Mouse (Mus musculus) thymus, adult 18-20 months (tissue): Measurements from ENCODE around the gene Nrxn3.

Experiments
- DNase-seq, 2 experiments: peaks; one replicate each; pipeline ENCODE4 v3.0.0; 2022; ENCODE audit warnings: mixed read lengths in 2 of 2

Nrxn3 gene

GRCm38 (mm10) chr12:89720945-89721344, 998.3 kb downstream of the Nrxn3 start:
- DNase-seq: no peak

DNA sequence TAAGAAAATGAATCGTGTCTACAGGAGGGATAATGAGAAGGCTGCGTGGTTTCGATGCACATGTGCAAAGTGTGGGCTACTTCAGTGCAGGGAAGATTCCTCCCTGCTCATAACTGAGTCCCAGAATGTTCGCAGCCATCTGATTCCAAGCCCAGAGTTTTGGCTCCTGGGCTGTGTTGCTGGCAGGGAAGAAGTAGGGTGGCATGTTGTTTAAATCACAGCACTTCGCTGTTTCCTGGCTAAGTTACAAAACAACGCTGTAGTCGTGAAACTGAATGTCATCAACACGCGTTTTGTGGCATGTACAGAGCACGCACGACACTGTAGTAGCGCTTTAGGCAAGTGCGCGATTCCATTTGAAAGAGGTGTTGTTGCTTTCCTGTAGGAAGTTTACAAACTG, 999.8 kb downstream of the Nrxn3 start:
- no peak for DNase-seq

GRCm38 (mm10) chr12:89724048-89724447, 1001.4 kb downstream of the Nrxn3 start:
- no peak for DNase-seq

- no peak for DNase-seq
These were observed 1019.6 kb downstream of the Nrxn3 start for GRCm38 (mm10) chr12:89742326-89742725.

- no peak for DNase-seq
These were observed 1020.1 kb downstream of the Nrxn3 start for GRCm38 (mm10) chr12:89742796-89743195.

DNA sequence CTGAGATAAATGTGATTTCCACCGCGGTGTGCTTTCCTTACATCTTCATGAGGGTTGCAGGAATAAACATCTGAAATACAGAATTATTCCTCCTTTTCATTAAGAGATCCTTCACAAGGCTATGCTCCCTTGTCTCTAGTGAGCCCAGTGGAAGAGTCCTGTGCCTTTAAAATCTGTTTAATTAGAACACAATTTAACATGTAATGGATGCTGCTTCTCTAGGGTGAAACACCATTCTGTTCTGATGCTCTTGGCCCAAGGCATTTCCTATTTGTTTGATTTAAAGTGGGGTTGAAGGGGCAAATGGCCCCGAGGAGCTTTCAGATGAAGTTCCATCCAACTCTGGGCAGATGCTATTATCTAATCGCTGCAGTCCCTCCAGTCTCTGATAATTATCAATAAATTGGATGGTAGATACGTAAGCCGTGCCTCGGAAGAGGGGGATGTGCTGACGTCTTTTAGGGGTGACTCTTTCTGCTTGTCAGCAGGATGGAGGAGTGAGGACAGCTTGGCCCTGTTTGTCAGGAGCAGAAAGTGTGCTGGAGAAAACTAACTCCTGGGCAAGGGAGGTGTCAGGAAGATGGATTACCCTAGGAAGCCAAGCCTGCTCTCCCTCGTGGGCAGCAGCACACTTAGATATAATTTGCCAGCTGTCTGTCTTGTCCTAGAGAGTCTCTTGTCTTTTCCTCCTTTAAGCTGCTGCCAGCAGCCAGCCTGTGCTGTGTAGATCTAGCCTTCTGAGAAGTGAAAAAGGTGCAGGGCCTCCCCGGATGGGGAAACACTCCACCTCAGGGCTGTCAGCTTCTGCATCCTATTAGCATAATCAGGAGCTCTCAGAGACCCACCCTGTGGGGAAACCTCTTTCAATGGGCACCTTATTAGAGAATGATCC, 1041.8 kb downstream of the Nrxn3 start:
- DNase-seq: no peak

GRCm38 (mm10) chr12:89765179-89765578, 1042.5 kb downstream of the Nrxn3 start:
- no peak for DNase-seq

DNA sequence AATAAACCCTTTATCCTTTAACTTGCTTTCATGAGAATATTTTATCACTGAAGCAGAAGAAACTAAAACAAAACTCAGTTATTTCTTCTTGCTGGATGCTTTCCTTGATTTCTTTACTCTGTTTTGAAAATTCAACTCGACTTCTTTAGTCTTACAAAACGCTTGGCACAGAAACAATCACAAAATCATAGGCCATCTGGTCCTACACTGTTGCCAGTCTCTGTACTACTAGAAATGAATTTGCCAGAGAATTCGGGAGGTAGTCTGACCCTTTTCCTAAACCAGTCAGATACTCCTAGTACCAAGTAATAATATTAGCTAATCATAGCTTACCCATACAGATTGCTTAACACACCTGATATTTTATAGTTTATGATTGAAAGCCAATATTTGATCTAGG, 1066.1 kb downstream of the Nrxn3 start:
- no peak for DNase-seq

- DNase-seq: no peak
These were observed 1067.3 kb downstream of the Nrxn3 start for GRCm38 (mm10) chr12:89789981-89790380.

GRCm38 (mm10) chr12:89791829-89792228, 1069.2 kb downstream of the Nrxn3 start:
- DNase-seq: no peak

- no peak for DNase-seq
These were observed 1072.1 kb downstream of the Nrxn3 start for GRCm38 (mm10) chr12:89794741-89795140.

DNA sequence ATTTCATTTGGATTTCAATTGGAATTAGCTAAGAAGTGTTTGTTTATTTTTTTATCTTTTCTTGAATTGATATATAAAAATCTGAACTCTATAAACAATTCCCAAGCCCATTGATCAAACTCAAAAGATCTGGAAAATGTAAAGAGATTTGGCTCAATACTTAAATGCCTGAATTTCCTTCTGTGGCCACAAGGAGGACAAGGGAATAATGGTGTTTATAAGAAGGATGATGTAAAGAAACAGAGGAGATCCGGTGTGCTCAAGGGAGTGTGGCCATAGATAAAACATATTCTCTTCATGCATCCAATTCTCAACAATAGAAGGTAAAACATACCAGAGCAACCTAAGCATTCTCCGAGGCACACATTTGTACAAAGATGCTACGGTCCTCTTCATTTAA, 1085.5 kb downstream of the Nrxn3 start:
- DNase-seq: no peak

DNA sequence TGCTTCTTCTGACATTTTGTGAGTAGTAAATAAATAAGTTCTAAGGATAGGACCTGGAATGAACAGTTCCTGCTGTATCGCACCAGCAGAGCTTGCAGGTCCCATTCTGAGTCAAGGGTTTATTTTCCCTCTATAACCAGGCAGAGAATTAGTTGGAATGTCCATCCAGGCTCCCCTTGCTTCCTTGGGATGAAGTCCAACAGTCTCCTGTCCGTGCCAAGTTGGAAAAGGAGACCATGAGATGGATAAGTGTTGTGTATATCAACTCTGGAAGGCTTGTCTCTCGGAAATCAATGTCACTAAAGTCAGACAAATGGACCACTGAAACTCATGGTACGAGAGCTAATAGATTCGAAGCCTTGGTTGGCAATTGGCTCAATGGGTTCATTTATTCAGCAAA, 1087.5 kb downstream of the Nrxn3 start:
- DNase-seq: no peak

- peak; percentile 5 for DNase-seq
These were observed 1089.3 kb downstream of the Nrxn3 start for GRCm38 (mm10) chr12:89811815-89812549.

DNA sequence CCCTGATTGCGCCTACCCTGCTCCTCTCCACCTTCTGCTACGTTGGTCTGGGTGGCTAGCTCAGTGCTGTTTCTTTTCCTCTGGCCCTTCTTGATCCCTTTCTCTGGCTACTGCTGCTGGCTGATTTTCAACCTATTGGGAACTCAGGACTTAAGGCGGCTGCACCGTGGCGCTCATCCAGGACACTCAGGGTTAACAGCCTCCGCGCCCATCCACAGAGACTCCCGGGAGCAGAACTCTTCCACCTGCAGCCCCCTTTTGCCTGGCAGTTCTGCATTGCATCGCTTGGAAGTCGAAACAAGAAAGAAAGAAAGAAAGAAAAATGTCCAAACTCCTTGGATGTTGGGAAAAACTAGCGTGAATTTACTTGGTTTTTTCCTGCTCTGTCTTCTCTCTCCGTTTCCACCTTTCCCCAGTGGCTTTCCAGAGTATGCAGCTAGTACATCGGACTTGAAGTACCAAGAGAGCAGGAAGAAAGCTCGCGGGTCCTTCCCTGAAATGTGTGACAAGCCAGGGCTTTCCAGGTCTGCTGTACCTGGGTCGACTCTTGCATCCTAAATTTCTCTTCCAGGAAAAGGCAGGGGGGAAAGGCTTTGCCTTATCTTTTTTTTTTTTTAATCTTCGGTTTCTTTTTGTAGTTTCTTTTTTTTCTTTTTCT, 1090.0 kb downstream of the Nrxn3 start:
- DNase-seq: no peak

DNA sequence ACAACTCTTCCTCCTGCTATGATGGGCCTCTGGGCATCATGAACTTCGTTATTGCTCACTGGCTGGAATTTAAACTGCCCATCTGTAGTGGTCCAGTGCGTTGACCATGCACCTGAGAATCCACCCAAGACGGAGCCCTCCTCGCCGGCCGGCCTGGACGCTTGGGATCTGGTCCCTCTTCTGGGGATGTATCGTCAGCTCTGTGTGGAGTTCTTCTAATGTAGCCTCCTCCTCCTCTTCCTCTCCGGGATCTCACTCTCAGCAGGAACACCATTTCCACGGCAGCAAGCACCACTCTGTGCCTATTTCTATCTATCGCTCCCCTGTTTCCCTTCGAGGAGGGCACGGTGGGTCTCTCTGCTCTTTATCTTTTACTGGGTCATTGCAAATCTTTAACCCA, 1090.6 kb downstream of the Nrxn3 start:
- DNase-seq: no peak

DNA sequence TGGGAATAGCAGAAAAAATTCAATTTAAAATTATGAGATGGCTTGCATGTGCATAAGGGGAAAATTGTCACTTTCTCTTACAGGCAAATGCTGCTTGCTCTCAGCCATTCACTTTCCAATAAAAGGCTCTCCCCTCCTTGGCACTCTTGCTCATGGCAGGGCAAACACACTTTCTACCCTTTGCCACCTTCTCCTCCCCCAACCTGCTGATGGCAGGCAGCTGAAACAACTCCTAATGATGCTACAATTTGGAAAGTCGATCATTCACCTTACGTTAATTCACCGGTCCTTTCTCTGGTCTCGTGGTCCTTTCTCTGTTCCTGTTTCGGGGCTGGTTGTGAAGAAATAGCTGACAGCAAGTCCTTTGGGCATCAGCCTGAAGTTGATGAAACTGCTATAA, 1091.0 kb downstream of the Nrxn3 start:
- DNase-seq: no peak

- DNase-seq: no peak
These were observed 1091.9 kb downstream of the Nrxn3 start for GRCm38 (mm10) chr12:89814536-89814935.

DNA sequence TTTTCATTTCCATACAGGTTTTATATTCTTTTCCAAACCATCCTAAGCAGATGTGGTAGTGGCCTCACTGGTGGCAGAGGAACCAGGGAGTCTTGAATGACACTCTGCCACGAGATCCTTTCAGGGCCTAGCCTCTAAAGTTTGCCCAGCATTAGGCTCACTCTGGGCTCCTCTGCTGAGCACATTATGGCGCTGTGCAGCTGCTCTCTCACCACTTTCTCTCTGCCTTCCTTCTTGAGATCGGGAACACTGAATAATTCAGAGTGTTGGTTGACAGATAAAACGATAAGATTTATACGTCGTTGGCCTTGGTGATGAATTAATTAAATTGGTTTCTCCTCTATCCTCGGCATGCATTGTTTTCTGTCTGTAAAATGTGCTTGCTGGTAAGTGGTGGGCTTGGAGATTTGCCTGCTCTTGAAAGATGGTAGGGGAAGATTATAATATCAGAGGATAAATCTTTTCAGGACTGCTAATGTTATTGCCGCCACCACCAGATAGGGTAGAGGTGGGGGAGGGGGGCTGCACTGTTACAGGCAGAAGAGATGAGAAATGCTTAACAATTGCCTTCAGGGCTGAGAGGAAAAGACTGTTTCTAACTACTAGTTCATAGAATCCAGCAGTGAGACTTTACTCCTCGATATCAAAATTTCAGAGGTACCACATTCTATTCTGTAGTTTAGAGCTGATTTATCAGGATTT, 1094.5 kb downstream of the Nrxn3 start:
- DNase-seq: no peak

- DNase-seq: no peak
These were observed 1095.5 kb downstream of the Nrxn3 start for GRCm38 (mm10) chr12:89818200-89818599.

DNA sequence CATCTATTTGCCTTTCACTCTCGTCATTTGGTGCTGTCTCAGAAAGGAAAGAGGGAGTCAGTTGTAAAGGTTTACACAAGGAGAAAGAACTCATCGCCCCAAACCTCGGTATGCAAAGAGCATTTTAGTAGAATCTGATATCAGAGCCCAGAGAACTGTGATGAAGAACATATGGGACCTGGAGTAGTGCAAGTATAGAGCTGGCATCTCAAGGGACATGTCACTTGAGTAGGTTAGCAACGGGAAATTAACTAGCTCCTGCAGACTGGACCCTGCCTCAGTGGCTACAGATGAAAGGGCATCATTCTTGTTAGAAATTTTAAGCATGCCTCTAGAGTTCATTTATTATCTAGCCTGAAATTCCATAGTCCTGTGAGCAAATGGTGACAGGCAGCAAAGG, 1099.5 kb downstream of the Nrxn3 start:
- DNase-seq: no peak

DNA sequence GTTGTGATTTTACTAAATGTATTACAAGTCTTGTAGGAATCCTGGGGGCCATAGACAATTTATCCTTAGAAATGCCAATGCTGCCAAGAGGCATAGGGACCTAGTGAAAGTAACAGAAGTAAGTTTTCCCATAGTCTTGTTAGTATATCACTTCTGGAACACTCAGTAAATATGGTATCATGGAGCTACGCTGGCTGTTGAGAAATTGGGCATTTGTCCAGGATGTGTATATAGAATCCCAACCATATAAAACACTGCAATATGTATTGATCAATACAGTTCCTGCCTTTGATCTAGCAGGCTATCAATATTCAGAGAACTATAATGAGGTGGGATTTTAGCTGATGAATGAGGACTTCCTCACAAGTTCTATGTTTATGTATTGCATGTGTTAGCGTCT, 1107.3 kb downstream of the Nrxn3 start:
- no peak for DNase-seq

DNA sequence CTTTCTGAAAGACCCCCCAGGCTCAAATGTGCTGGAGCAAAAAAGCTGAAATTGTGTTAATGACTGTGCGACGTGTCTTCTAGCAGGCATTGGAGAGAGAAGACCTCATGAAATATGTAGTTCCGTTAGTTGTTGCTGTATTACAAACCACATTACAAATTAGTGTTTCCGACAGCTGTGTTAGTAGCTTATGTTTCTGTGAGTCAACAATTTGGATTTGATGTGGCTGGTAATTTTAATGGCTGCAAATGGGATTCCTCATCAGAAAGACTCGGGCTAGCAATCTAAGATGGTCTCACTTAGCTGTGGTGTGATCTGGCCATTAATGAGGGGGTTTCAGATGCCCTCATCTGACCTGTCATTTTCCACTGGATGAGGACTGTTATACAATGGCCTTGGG, 1107.7 kb downstream of the Nrxn3 start:
- no peak for DNase-seq
